Mouse (Mus musculus) regulatory T cell (primary cell): ENCODE measurements around the gene Trim37.

ENCODE experiments used
- in situ Hi-C: fragments of 300-600 bp; cut with MboI, MseI; formaldehyde crosslinking; loops from one replicate; pipeline ENCODE4 v1.15.1; 2025; ENCODE audit warnings: high pct_unique_total_duplicates

Trim37 gene

GRCm38 (mm10) chr11:87126824-87127816 lies at the start of gene Trim37:
TSS of gene Trim37 (plus strand) at chr11:87127077.
- in situ Hi-C loops = no loop called here

DNA sequence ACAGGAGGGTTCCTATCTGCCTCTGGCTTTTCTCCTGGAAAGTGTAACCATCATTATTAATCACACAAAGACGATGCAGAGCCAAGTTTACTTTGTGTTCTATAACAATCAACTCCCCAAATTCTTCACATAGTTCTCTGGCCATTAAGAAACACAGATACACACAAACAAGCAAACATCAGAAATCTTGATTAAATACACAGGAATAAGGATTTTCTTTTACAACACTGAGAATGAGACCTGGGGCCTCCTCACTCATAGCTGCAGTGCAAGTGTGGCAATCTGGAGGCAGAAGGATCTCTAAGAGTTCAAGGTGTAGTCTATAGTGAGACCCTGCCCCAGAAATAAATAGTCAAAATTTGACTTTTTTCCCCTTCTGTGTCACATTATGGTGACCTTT lies 43.2 kb upstream of the Trim37 start:
- in situ Hi-C loops = loop anchor here (10.0 kb wide), 1 partner anchor 369 kb away; no protein-coding TSS in a partner anchor

GRCm38 (mm10) chr11:87085461-87085860 lies 41.4 kb upstream of the Trim37 start:
- in situ Hi-C loops = loop anchor here (10.0 kb wide), 1 partner anchor 371 kb away; no protein-coding TSS in a partner anchor

GRCm38 (mm10) chr11:87086290-87086984 lies 40.4 kb upstream of the Trim37 start, which contains the start of gene Smg8:
TSS of gene Smg8 (minus strand) at chr11:87086774.
- in situ Hi-C loops = loop anchor here (10.0 kb wide), 1 partner anchor 372 kb away; no protein-coding TSS in a partner anchor

DNA sequence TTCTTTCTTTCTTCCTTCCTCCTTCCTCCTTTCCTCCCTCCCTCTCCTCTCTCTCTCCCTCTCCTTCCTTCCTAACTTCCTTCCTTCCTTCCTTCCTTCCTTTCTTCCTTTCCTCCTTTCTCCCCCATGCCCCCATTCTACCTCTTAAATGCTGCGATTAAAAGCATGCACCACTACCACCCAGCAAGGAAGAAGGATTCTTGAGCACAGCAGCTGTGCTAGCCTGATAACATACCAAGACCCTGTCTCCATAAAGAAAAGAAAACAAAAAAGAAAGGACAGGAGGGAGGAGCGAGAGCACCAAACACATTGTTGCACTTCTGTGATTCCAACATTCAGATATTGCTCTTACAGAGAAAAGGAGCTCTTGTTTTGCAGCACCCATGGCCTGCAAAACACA lies 39.7 kb upstream of the Trim37 start:
- in situ Hi-C loops = loop anchor here (10.0 kb wide), 1 partner anchor 372 kb away; no protein-coding TSS in a partner anchor

- in situ Hi-C loops = no loop called here
Observed at GRCm38 (mm10) chr11:87108409-87108754, 18.5 kb upstream of the Trim37 start, which contains the start of gene Prr11. TSS of gene Prr11 (minus strand) at chr11:87108708.

DNA sequence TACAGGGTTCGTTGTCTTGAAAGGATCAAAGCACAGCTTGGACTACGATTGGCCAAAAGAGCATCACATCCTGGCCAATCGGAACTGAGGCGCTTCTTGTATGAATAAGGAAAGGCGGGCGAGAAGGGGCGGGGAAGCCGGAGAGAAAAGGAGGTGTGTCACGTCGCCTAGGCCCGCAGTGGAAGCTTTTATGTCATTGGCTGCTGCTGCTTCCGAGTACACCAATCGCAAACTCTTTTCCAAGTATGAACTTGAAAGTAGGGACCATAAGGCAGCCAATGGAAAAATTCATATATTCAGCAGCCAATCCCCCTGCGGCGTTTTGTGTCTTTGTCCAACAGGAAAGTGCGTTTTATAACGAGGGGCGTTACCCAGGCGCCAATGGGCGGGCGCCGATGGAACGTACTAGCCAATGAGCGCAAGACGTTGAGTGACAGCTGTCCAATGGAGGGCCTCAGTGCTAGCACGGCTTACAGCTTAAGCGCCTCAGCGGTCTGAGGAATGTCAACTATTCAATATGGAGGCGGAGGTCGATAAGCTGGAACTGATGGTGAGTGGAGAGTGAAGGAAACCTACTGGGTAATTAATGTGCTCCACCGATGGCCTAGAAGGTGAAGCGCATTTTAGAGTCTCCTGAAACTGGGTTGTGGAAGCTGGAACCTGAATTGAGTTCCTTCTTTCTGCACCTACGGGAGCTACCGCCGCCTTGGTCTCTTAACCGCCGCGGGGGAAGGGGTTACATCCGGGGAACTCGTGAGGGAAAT lies 17.9 kb upstream of the Trim37 start, which contains the start of gene Ska2:
TSS of gene Ska2 (plus strand) at position 480 of the 764 bp plus-strand sequence.
- in situ Hi-C loops = no loop called here

- in situ Hi-C loops = no loop called here
Observed at GRCm38 (mm10) chr11:87109519-87110171, 17.2 kb upstream of the Trim37 start.

DNA sequence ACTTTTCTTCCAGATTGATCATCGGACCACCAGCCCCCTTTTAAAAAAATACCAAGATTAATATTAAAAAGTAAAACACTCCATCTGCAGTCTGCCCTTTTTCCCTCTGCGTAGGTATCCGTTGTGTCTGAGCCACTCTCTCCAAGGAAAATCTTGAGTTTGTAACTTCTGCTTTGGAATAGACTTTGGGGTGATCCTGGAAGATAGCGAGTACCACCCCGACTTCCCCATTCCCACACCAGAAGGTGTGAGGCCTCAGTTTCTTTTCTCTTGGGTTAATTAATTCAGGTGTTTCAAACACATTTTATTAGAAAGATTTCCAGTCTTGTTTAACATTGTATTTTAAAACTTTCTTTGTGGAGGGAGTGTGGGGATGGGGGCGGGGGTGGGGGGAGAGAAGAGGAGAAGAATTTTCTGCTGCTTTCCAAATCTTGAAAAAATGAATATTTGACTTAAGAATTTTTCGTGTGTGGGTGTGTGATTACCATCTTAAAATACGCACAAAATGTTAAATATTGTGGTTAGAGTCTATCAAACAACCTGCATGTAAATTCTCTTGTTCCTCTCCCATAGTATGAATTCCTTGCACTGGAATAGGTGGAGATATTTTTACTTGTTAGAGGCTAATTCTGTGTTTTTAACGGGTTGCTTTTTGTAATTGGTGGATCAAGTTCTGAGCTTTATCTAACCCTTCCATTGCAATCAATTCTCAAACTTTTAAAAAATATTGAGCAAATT lies 16.5 kb upstream of the Trim37 start:
- in situ Hi-C loops = no loop called here

GRCm38 (mm10) chr11:87121864-87122263 lies 5.0 kb upstream of the Trim37 start:
- in situ Hi-C loops = no loop called here

GRCm38 (mm10) chr11:87125562-87125961 lies 1.3 kb upstream of the Trim37 start:
- in situ Hi-C loops = no loop called here

DNA sequence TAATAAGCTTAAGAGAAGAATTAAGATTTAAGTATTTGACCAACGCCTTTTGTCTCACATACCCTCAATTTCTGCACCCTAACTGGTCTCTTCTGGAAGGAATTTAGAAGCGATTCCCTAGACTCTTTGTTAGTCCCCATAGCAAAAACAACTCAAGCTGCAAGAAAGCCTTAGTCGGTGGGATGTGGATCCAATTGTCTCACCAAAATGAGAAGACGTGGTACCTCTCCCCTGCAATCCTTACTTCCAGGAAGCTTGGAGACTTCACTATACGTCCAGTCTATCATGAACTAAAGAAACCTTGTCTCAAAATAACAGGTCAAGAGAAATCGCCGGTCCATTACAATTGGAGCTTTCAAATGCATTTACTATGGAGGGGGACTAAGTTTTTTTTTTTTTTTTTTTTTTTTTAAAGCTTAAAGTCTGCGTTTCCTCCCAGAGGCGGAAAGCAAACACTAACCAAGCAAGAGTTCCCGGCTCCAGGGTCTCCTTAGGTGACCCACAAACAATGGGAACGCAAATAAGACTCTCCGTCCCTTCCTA lies 525 bp upstream of the Trim37 start:
- in situ Hi-C loops = no loop called here

DNA sequence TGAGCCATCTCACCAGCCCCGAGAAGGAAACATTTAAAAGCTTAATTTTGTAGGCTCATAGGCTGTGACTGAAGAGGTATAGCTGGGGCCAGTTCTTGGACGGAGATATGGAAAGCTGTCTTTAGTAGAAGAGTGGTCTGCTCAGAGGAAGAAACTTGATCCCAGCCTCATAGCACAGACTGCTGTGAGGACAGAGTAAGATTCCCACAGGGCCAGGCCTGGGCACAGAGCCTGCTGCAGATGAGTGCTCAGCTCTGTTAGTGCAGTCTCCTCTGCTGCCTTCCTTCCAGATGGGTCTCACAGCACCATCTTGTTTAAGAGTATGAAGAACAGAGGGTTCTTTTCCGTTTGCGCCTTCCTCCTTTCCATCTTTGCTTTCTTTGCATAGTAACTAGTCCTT lies 9.4 kb downstream of the Trim37 start:
- in situ Hi-C loops = no loop called here

DNA sequence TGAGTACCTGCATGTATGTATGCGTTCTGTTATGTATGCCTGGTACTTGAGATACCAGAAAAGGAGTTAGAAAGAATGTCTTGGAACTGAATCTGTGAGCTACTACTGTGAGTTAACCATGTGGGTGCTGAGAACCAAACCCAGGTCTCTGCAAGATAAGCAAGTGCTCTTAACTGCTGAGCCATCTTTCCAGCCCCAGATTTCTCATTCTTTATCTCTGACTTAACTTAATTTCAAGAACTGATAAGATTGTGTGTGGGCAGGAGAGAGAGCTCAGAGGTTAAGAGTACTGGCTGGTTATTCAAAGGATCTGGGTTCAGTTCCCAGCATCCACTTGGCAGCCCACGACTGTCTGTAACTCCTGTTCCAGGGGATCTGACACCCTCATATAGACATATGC lies 31.1 kb downstream of the Trim37 start:
- in situ Hi-C loops = no loop called here

- in situ Hi-C loops = no loop called here
Observed at GRCm38 (mm10) chr11:87162687-87163086, 35.8 kb downstream of the Trim37 start.

DNA sequence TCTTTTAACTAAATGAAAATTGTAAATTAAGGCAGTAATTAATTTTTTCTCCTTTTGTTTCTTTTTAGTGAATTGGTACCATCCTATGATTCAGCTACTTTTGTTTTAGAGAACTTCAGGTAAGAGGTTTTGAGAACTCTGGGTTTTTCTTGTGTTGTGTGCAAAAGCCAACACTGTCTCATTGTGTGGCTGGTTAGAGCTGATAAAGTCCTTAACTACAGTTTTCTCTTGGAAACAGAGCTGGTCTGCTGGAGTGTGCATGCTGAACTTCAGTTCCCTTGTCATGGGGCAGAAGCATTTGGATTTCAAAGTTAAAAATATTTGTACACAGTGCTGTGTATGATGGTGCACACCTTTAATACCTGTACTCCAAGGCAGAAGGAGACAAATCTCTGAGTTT lies 36.9 kb downstream of the Trim37 start:
- in situ Hi-C loops = no loop called here

- in situ Hi-C loops = no loop called here
Observed at GRCm38 (mm10) chr11:87173625-87174024, 46.7 kb downstream of the Trim37 start.

DNA sequence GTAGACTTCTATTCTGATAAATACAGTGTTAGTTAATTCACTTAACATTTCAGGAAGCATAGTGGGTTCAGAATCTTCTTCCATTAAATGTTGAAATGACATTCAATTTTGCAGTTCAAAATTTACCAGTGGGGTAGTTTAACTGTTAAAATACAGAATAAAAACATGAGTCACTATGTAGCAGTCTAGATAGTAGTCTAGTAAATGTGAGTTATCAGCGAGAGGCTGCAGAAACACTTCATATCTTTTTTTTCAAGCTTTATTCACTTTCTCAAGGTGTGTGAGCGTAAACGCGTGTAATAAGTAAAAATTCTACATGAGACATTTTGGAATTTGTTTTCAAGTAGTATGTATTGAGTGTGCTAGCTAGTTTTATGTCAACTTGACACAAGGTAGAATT lies 48.2 kb downstream of the Trim37 start:
- in situ Hi-C loops = no loop called here

DNA sequence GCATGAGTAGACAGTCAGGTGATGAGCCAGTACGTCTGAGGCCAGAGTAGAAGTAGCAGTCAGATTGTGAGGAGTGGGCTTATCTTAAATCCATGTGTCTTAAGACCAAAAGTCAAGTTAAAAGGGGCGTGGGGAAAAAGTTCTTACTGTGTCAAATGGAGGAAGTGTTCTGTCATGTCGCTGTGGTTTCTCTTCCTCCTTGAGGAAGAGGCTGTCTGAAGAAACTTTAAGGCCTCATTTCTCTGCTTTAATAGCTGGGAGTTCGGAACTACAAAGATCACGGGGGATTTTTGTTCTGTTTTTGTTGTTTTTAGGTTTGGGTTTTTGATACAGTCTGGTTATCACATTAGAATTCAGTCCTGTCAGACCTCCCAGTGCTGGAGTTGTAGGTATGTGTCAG lies 85.4 kb downstream of the Trim37 start:
- in situ Hi-C loops = loop anchor here (25.0 kb wide), 1 partner anchor 175 kb away; no protein-coding TSS in a partner anchor

- in situ Hi-C loops = loop anchor here (25.0 kb wide), 1 partner anchor 165 kb away; no protein-coding TSS in a partner anchor
Observed at GRCm38 (mm10) chr11:87222686-87223085, 95.8 kb downstream of the Trim37 start.
